ENCODE assay signal across 16 mouse cellular contexts in genomic region chr17:12675646-12676045, GRCm38 (mm10). TPM values are rescaled to one million over a fixed set of nuclear protein-coding genes. Genes with fewer than 3 reads are reported as not detected.
DNase-seq lines count a peak whose midpoint lies in the region; ATAC-seq and TF ChIP-seq lines count a peak whose summit lies in the region.
"Had no signal": no experiment of that assay in that cellular context is flagged by ENCODE, and none has a peak within 500 bp of the region (broad histone marks: within the 10 kb centered on the region; RNA-seq: fewer than 3 reads in every experiment).

TSS of gene Slc22a1 (minus strand) at chr17:12675829.

- ATAC-seq in stomach, embryonic 16.5 days (ENCODE audit: insufficient read depth, low FRiP score): peak; percentile 73; the same call in 1 of the 2 replicates
- ATAC-seq in CD4-positive, CD25-positive, alpha-beta regulatory T cell, adult 4 months: no peak
- ATAC-seq: liver, embryonic 12.5 days had no signal

- no peak within 1 kb of the TSS for H3K4me2 ChIP-seq in stomach, embryonic 16.5 days (ENCODE audit: low read depth, low read length)
- H3K4me2 ChIP-seq: liver, embryonic 12.5 days; midbrain, embryonic 11.5 days; neural tube, embryonic 12.5 days had no signal

- no peak for DNase-seq in heart, adult 18-20 months
- no peak for DNase-seq in heart, adult 2 months
- DNase-seq in urinary bladder, postnatal 14 days (ENCODE audit: low spot score): peak; percentile 78
- DNase-seq in urinary bladder, adult 2 months (ENCODE audit: low spot score): no peak
- DNase-seq in lung, adult 18-20 months: peak; percentile 71 to 86
- DNase-seq in frontal cortex, postnatal 10 days (ENCODE audit: low spot score in 2 of 2): no peak
- DNase-seq: embryo, embryonic 11 days; gastrocnemius, adult 2 months; right cerebral cortex, adult 18-20 months had no signal

- no peak within 1 kb of the TSS for H3K27ac ChIP-seq in heart, adult 2 months
- H3K27ac ChIP-seq in stomach, embryonic 16.5 days (ENCODE audit: low read length): peak within 1 kb of the TSS; percentile 44
- H3K27ac ChIP-seq: gastrocnemius, adult 2 months; liver, embryonic 12.5 days; neural tube, embryonic 12.5 days had no signal

- H3K4me1 ChIP-seq in heart, adult 2 months (ENCODE audit: control insufficient read depth, insufficient read depth, low read length): no peaks in the 10 kb centered on the region
- peaks cover 2% of the 10 kb centered on the region; the same call in 1 of the 2 replicates for H3K4me1 ChIP-seq in stomach, embryonic 16.5 days (ENCODE audit: control insufficient read depth, insufficient read depth, low read length)
- H3K4me1 ChIP-seq: neural tube, embryonic 12.5 days had no signal

- intact Hi-C loops in heart, adult 2 months (cut with DNase I): no loop called here

- no peaks in the 10 kb centered on the region for H3K27me3 ChIP-seq in heart, adult 2 months (ENCODE audit: control insufficient read depth, insufficient read depth, low read length)
- H3K27me3 ChIP-seq in stomach, embryonic 16.5 days (ENCODE audit: control insufficient read depth, insufficient read depth, low read length): no peaks in the 10 kb centered on the region
- H3K27me3 ChIP-seq: liver, embryonic 12.5 days; neural tube, embryonic 12.5 days had no signal

- no peak within 1 kb of the TSS for H3K9ac ChIP-seq in heart, adult 2 months (ENCODE audit: low read depth, low read length)
- no peak within 1 kb of the TSS for H3K9ac ChIP-seq in stomach, embryonic 16.5 days (ENCODE audit: low read length)
- H3K9ac ChIP-seq: liver, embryonic 12.5 days; neural tube, embryonic 12.5 days had no signal

- H3K9me3 ChIP-seq in stomach, embryonic 16.5 days (replicated peaks; ENCODE audit: control insufficient read depth, low read length): no peaks in the 10 kb centered on the region
- H3K9me3 ChIP-seq: liver, embryonic 12.5 days; neural tube, embryonic 12.5 days had no signal

- TF ChIP-seq CTCF in heart, adult 2 months (IDR thresholded peaks at IDR 0.05): no peak

- H3K79me2 ChIP-seq in heart, adult 2 months (replicated peaks; ENCODE audit: control insufficient read depth, insufficient read depth, low read length): no peaks in the 10 kb centered on the region

- WGBS in heart, adult 2 months: 68% methylated on average over 7 of the region's 7 CpGs
- 66% methylated on average over 7 of the region's 7 CpGs for WGBS in stomach, embryonic 16.5 days

- no peak for TF ChIP-seq EP300 in heart, adult 2 months (IDR thresholded peaks at IDR 0.05; ENCODE audit: insufficient read depth, low read depth, low read length)

- H3K4me3 ChIP-seq in heart, adult 2 months: no peak within 1 kb of the TSS
- no peak within 1 kb of the TSS for H3K4me3 ChIP-seq in stomach, embryonic 16.5 days (replicated peaks; ENCODE audit: low read length)
- H3K4me3 ChIP-seq: gastrocnemius, adult 2 months; liver, embryonic 12.5 days; neural tube, embryonic 12.5 days had no signal

- no peak for TF ChIP-seq POLR2A in heart, adult 2 months (IDR thresholded peaks at IDR 0.05; ENCODE audit: insufficient read depth, low read depth, low read length)

- no peaks in the 10 kb centered on the region for H3K36me3 ChIP-seq in heart, adult 2 months (ENCODE audit: control insufficient read depth, insufficient read depth, low read length)
- no peaks in the 10 kb centered on the region for H3K36me3 ChIP-seq in stomach, embryonic 16.5 days (ENCODE audit: control insufficient read depth, insufficient read depth, low read length)
- H3K36me3 ChIP-seq: liver, embryonic 12.5 days; neural tube, embryonic 12.5 days had no signal

RNA-seq across cellular contexts. Expression of gene Slc22a1, which starts in this region (rescaled TPM):
- total RNA-seq in heart, adult 18-20 months (2021): 10 to 100 TPM; 12.1 to 17.8 TPM
- 10 to 100 TPM in 1 of 2 experiments, 1 to 10 TPM in 1; 7.9 to 10.8 TPM for total RNA-seq in heart, adult 2 months (2021)
- 2.7 and 9.0 TPM in 2 replicates for polyA plus RNA-seq in heart, adult 2 months (2012; rRNA removed)
- 3.5 and 4.5 TPM in 2 replicates for polyA plus RNA-seq in urinary bladder, adult 2 months (2012; rRNA removed)
- polyA plus RNA-seq in stomach, embryonic 16.5 days (2015; fragmentation: Nextera tagmentation; extraction: Ambion mirVana): 0.96 and 1.2 TPM in 2 replicates
- polyA plus RNA-seq in CD4-positive, CD25-positive, alpha-beta regulatory T cell, adult 4 months (2017; shearing (Covaris generic)): not detected
- total RNA-seq: MEL had no signal
- polyA plus RNA-seq: forebrain, embryonic 11.5 days; liver, embryonic 12.5 days; midbrain, embryonic 11.5 days; neural tube, embryonic 12.5 days had no signal

Comparison
In these comparisons a context has a peak if more than half of its experiments do, and no peak if none do; other contexts are left out.
1. DNase-seq: peak in urinary bladder, postnatal 14 days (single experiment) and lung, adult 18-20 months (2 of 2); none in heart, adult 18-20 months (0 of 2), heart, adult 2 months (0 of 2), urinary bladder, adult 2 months (single experiment) and frontal cortex, postnatal 10 days (0 of 2).